Mouse (Mus musculus): Measurements from ENCODE around the gene Pde10a.

GRCm38 (mm10) chr17:8484246-8484645 lies 40.9 kb upstream of the Pde10a start:
- no peak for TF ChIP-seq POLR2A (IDR thresholded peaks at IDR 0.05; ENCODE audit: low read depth, low read length)
- no peak for TF ChIP-seq CTCF (IDR thresholded peaks at IDR 0.05; ENCODE audit: extremely low read depth, insufficient read length, insufficient replicate concordance, low read depth, low read length)

Data from small intestine, adult 2 months (tissue).